Mouse (Mus musculus): ENCODE data around the gene Tlr4.

DNA sequence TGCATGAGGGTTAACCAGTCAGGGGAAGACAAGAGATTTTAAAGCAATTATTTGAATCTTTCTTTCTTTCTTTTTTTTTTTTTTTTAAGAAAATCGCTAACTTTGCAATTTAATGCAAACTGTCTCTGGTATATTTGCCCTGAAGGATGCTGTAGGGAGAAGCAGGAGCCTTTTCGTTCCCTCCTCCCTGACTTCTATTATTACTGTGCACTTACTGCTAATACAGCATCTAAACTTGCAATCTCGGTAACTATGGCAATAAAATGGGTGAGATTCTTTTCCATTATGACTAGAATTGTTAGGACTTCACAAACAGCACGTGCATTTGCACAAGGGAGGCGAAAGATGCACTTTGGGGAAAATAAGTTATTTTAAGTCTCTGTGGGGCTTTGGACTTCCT, 44.6 kb downstream of the Tlr4 start:
- TF ChIP-seq SIN3A (IDR thresholded peaks at IDR 0.05; ENCODE audit: low read length), result no peak
- no peak for TF ChIP-seq CTCF (conservative IDR thresholded peaks at IDR 0.05 in 1 of 2, IDR thresholded peaks at IDR 0.05 in 1 of 2; ENCODE audit: low read depth in 2 of 2, low read length in 2 of 2)
- TF ChIP-seq GABPA (IDR thresholded peaks at IDR 0.05; ENCODE audit: insufficient replicate concordance, low read depth, low read length), result no peak
- TF ChIP-seq MAFK (IDR thresholded peaks at IDR 0.05; ENCODE audit: insufficient replicate concordance, low read length), result no peak
- no peak for TF ChIP-seq TCF12 (IDR thresholded peaks at IDR 0.05; ENCODE audit: low read depth, low read length)
- no peak for TF ChIP-seq POLR2A (IDR thresholded peaks at IDR 0.05; ENCODE audit: low read depth, low read length)
- TF ChIP-seq MYC (IDR thresholded peaks at IDR 0.05; ENCODE audit: low read depth, low read length), result no peak
- TF ChIP-seq IRF4 (IDR thresholded peaks at IDR 0.05; ENCODE audit: low read depth, low read length), result no peak
- no peak for TF ChIP-seq RCOR1 (conservative IDR thresholded peaks at IDR 0.05; ENCODE audit: low read depth, low read length)
- TF ChIP-seq ZC3H11A (IDR thresholded peaks at IDR 0.05; ENCODE audit: low read depth, low read length), result no peak
